Mouse (Mus musculus): ENCODE results near the gene Hist2h4. TPM values are rescaled to one million over a fixed set of nuclear protein-coding genes. Genes with fewer than 3 reads are reported as not detected.
"Not testable (repeated sequence)": the region's sequence is repeated elsewhere in the genome, so short reads cannot be mapped to it uniquely, and the experiment has no call there.

Hist2h4 gene
- polyA plus RNA-seq, 1 experiment from 2014 or later: 5.1 TPM

DNA sequence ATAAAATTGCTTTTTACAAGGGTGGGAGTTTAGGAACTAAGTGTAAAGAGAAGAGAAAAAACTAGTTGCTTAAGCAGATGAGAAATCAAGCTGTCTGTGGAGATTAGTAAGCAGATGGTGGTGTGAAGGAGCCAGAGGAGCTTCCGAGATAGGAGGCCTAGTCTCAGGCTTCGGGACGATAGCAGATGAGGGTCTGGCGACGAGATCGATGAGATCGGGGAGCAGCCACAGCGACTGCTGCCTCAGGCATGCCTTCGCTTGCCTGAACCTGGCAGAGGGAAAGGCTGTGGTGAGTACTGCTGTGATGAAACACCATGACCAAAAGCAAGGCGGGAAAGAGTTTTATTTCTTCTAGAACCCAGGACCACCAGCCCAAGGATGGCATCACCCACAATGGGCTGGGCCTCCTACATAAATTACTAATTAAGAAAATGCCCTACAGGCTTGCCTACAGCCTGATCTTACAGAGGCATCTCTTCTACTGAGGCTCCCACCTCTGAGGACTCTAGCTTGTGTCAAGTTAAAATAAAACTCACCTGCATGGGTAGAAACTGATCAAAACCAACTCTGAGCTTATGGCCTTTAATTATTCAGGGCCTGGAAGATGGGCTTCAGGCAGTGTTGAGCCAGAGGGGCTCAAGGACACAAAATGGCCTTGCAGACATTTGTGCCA lies 8.3 kb downstream of the Hist2h4 start:
- no peak overlapping the region for H3K4me3 ChIP-seq (replicated peaks)
- H3K36me3 ChIP-seq: no peaks in the 10 kb centered on the region
- H3K4me2 ChIP-seq: no peak overlapping the region
- no peak overlapping the region for H3K9ac ChIP-seq (replicated peaks)
- no peaks in the 10 kb centered on the region for H3K4me1 ChIP-seq
- ATAC-seq (ENCODE audit: low FRiP score): no peak
- H3K27ac ChIP-seq (replicated peaks): no peak overlapping the region
- WGBS: 46% methylated on average over 10 of the region's 10 CpGs
- no peaks in the 10 kb centered on the region for H3K27me3 ChIP-seq (replicated peaks)
- no peaks in the 10 kb centered on the region for H3K9me3 ChIP-seq (replicated peaks)

DNA sequence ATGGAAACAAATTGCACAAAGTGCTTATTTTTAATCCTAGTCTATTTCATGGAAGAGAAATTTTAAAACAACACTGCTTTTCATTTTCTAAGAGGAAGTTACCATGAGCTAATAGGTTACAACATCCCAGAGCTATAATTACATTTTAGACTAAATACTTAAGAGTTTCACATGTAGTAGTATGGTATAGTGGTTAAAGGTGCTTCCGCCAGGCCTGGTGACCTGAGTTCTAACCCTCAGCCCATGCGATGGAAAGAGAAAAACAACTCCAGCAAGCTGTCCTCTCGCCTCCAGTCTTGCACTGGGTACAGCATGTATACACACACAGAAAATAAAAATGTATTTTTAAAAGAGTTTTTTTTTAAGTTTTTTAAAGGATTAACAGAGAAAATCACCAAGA lies 11.3 kb downstream of the Hist2h4 start:
- H3K4me1 ChIP-seq: peaks cover 5% of the 10 kb centered on the region
- no peak overlapping the region for H3K4me3 ChIP-seq (replicated peaks)
- H3K36me3 ChIP-seq: no peaks in the 10 kb centered on the region
- H3K9ac ChIP-seq (replicated peaks): no peak overlapping the region
- no peaks in the 10 kb centered on the region for H3K9me3 ChIP-seq (replicated peaks)
- H3K4me2 ChIP-seq: no peak overlapping the region
- H3K27me3 ChIP-seq (replicated peaks): no peaks in the 10 kb centered on the region
- ATAC-seq (ENCODE audit: low FRiP score): no peak
- WGBS: 95% methylated on average over 3 of the region's 3 CpGs
- no peak overlapping the region for H3K27ac ChIP-seq (replicated peaks)

DNA sequence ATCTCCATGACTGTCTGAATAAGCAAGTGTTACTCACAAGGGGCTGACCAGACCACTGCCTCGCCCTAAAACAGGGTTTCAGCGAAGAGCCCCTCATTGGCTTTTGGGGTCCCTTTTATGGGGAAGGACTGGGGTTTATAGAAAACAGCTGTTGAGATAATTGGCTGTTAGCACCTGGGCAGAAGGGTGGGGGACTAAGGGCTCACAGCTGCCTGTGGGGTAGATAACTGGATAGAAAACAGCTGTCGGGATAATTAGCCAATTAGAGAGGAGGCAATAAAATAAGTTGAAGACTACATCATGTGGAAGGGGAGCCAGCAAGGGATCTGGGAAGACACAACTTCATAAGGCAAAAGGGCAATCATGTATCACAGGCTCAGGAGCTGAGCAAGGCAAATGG lies 12.2 kb downstream of the Hist2h4 start:
- peaks cover 5% of the 10 kb centered on the region for H3K4me1 ChIP-seq
- no peak overlapping the region for H3K9ac ChIP-seq (replicated peaks)
- WGBS: 58% methylated on average over 3 of the region's 3 CpGs
- H3K27ac ChIP-seq (replicated peaks): no peak overlapping the region
- no peaks in the 10 kb centered on the region for H3K36me3 ChIP-seq
- ATAC-seq (ENCODE audit: low FRiP score): no peak
- H3K4me3 ChIP-seq (replicated peaks): no peak overlapping the region
- no peaks in the 10 kb centered on the region for H3K9me3 ChIP-seq (replicated peaks)
- no peak overlapping the region for H3K4me2 ChIP-seq
- no peaks in the 10 kb centered on the region for H3K27me3 ChIP-seq (replicated peaks)

DNA sequence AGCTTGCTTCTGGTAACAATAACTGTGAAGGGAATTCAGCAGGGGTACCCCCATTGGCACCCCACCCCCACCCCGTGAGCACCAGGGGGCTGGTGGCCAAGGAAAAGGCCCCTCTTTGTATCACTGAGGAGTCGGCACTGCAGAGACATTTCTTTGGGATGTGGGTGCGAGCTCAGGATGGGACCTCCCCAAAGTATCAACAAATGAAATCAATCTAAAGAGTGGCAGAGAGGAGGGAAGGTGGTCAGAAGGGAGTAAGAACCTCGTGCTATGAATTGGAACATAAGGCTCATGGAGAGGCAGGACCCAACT lies 14.1 kb downstream of the Hist2h4 start:
- Histone ChIP-seq H3K4me1 (peaks cover 13% of the 10 kb centered on the region), H3K27me3 (replicated peaks) (no peaks in the 10 kb centered on the region), H3K36me3 (no peaks in the 10 kb centered on the region), H3K27ac (replicated peaks) (no peak overlapping the region), H3K4me3 (replicated peaks) (no peak overlapping the region), H3K4me2 (0 out of 2 replicates have a peak overlapping the region, but pooled peaks have one; percentile 50), H3K9ac (replicated peaks) (no peak overlapping the region), H3K9me3 (replicated peaks) (no peaks in the 10 kb centered on the region)
- no peak for ATAC-seq (ENCODE audit: low FRiP score)
- WGBS: 50% methylated on average over 4 of the region's 4 CpGs

DNA sequence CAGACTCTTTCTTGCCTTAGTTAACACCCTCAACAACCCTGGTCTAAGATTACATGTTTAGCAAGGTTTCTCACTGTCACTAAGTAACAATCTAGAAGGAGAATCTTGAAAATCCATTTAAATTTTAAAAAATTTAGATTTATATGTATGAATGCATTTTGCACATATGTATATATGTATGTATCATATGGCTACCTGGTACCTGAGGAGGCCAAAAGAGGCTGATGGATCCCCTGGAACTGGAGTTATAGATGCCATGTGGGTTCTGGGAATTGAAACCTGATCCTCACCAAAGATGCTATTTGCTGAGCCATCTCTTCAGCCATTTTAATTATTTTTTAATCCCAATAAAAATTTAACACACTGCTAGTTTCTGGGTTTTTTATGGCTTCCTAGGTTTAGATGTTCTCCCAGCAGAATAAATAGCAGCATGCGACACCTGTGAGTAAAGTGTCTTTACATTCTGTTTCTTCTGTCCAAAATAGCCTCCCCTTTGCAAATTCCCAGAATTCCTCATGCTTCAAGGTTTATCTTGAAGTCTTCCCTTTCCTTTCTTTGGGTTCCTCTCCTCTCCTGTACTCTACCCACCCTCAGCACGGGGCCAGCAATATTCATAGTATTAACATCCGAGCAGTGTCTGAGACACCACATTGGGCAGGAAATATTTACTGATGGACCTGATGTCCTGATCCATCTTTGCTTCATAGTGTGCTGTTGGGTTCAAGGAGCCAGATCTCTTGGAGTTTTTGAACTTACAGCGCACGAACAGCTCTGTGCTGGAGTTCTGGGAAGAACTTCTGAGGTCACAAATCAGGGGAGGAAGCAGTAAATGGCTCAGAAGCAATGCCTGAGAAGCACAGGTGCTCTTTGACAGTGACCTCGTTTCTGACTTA lies 14.7 kb downstream of the Hist2h4 start:
- Histone ChIP-seq H3K36me3 (no peaks in the 10 kb centered on the region), H3K4me2 (peak overlapping the region; percentile 50), H3K27me3 (replicated peaks) (no peaks in the 10 kb centered on the region), H3K9ac (replicated peaks) (no peak overlapping the region), H3K4me1 (peaks cover 18% of the 10 kb centered on the region), H3K27ac (replicated peaks) (no peak overlapping the region), H3K4me3 (replicated peaks) (no peak overlapping the region), H3K9me3 (replicated peaks) (no peaks in the 10 kb centered on the region)
- no peak for ATAC-seq (ENCODE audit: low FRiP score)
- 48% methylated on average over 6 of the region's 6 CpGs for WGBS

DNA sequence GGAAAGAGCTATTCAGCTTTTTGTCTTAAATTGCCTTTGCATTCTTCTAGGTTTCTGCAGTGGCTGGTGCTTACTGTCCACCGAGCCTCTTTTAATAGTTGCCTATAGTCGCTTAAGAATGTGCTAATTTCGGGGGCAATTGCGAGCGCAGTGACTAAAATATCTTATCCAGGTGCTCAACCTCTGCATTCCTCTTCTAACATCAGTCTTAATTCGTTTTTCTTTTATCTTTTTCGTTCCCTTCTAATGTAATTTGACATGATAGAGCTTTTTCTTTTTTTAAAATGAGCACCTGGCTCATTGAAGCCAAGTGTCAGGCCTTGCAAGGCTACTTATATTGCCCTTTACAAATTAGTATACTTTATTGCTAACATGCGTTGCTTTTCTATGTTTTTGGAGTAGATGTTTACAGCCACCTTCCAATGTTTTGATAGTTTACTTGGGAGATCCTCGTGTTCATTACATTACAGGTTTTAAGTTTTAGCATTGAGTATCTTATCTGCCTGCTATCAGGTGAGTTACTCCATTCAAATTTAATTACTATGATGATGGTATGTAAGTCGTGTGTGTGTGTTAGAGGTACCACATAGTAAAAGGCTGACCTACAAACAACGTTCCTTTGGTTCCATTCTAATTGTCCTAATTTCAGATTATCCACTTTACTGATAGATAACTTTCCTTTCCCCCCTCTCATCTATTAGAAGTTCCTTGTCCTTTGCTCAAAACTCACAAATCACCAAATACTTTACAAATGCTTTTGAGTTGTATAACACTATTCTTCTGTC lies 15.6 kb downstream of the Hist2h4 start:
- Histone ChIP-seq H3K4me1 (peaks cover 18% of the 10 kb centered on the region), H3K4me2 (peak overlapping the region; percentile 50), H3K9me3 (replicated peaks) (no peaks in the 10 kb centered on the region), H3K9ac (replicated peaks) (0 out of 2 replicates have a peak overlapping the region, but pooled peaks have one; percentile 2), H3K27me3 (replicated peaks) (no peaks in the 10 kb centered on the region), H3K36me3 (no peaks in the 10 kb centered on the region), H3K27ac (replicated peaks) (no peak overlapping the region), H3K4me3 (replicated peaks) (peak overlapping the region; percentile 23; the same call in 1 of the 2 replicates)
- ATAC-seq (ENCODE audit: low FRiP score): no peak
- 7% methylated on average over 11 of the region's 11 CpGs for WGBS

DNA sequence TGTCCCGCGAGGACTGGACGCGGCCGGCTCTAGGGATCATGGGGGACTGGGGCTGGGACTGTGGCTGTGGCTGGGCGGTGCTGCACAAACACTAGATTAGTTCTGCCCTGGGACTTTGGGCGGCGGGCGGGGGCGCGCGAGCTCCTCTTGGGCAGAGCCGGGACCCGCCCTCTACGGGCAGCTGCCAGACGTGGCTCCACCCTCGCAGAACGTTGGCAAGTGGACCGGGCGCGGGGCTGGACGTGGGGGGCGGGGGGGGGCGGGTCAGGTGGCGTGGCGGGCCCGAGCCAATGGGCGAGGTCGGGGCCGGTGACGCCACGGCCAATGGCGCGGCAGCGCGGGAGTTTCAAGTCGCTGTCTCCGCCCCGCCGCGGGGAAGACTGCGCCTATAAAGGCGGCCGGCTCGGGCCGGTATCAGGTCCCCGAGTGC lies 16.7 kb downstream of the Hist2h4 start, which contains the start of gene Hist2h3c1:
Hist2h3c1 (plus strand) TSS at position 259 of the 430 bp plus-strand sequence.
- not testable (repeated sequence) for H3K27me3 ChIP-seq (replicated peaks); H3K36me3 ChIP-seq; H3K9me3 ChIP-seq (replicated peaks)
- WGBS: no CpG with 5 or more reads among the region's 47 CpGs
- Histone ChIP-seq H3K4me3 (replicated peaks) (peak within 1 kb of the TSS; percentile 34), H3K9ac (replicated peaks) (0 out of 2 replicates have a peak within 1 kb of the TSS, but pooled peaks have one; percentile 2), H3K27ac (replicated peaks) (peak within 1 kb of the TSS; percentile 72; the same call in 1 of the 2 replicates), H3K4me2 (peak within 1 kb of the TSS; percentile 50), H3K4me1 (peaks cover 18% of the 10 kb centered on the region)
- ATAC-seq (ENCODE audit: low FRiP score): peak; percentile 89

DNA sequence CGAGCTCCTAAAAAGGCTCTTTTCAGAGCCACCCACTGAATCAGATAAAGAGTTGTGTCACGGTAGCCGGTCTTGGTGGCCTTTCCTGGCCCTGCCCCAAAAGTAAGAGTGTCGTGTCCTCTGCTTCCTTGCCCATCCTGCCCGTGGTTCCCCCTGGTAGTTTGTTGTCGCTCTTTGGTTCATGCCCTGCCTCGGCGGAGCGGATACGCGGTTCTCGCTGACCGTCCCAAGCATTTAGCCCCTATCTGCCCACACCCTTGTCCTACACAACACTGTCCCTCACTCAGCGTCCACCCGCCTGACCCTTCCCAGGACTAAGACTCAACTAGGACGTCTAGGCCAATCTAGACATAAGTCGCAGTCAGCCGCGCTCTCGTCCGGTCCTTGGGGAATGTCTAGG lies 17.1 kb downstream of the Hist2h4 start:
- peak overlapping the region; percentile 34 for H3K4me3 ChIP-seq (replicated peaks)
- H3K27me3 ChIP-seq (replicated peaks); H3K9ac ChIP-seq (replicated peaks); H3K36me3 ChIP-seq; H3K9me3 ChIP-seq (replicated peaks): not testable (repeated sequence)
- peak overlapping the region; percentile 44 for H3K4me2 ChIP-seq
- 0% methylated on average over 10 of the region's 21 CpGs for WGBS
- ATAC-seq (ENCODE audit: low FRiP score): peak; percentile 37
- peaks cover 19% of the 10 kb centered on the region for H3K4me1 ChIP-seq
- peak overlapping the region; percentile 72; the same call in 1 of the 2 replicates for H3K27ac ChIP-seq (replicated peaks)

DNA sequence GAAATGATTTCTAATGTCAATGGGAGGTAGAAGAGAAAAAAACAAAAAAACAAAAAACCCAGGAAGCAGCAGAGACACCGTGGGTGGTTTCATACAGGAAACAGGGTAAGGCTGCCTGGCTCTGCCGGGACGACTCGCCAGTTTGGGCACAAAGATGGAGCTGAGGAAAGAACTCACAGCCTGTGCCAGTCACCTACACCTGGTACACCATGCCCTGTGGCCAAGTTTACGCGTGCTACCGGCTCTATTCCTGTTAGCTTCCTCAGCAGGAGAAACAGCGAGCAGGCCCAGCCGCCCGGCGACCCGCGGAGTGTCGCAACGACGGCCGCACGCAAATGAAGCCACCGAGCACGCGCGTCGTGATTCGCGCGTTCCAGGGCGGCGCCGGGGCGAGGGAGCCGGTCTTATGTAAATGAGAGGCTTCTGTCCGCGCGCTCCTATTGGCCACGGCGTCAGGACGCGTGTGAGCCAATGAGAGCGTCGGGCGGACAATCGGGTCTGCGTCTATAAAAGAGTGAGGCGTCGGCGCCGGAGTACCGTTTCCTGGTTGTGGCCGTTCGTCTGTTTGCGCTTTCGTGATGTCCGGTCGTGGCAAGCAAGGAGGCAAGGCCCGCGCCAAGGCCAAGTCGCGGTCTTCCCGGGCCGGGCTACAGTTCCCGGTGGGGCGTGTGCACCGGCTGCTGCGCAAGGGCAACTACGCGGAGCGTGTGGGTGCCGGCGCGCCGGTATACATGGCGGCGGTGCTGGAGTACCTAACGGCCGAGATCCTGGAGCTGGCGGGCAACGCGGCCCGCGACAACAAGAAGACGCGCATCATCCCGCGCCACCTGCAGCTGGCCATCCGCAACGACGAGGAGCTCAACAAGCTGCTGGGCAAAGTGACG lies 17.9 kb downstream of the Hist2h4 start, which contains the start of gene Hist2h2aa1:
Hist2h2aa1 (plus strand) TSS at position 495 of the 884 bp plus-strand sequence.
- ATAC-seq (ENCODE audit: low FRiP score): peak; percentile 91
- Histone ChIP-seq H3K4me2 (peak within 1 kb of the TSS; percentile 56), H3K9ac (replicated peaks) (peak within 1 kb of the TSS; percentile 69), H3K4me1 (peaks cover 23% of the 10 kb centered on the region), H3K4me3 (replicated peaks) (peak within 1 kb of the TSS; percentile 48), H3K27ac (replicated peaks) (peak within 1 kb of the TSS; percentile 97)
- not testable (repeated sequence) for H3K9me3 ChIP-seq (replicated peaks); H3K36me3 ChIP-seq; H3K27me3 ChIP-seq (replicated peaks)
- under 1% methylated on average over 40 of the region's 88 CpGs for WGBS

DNA sequence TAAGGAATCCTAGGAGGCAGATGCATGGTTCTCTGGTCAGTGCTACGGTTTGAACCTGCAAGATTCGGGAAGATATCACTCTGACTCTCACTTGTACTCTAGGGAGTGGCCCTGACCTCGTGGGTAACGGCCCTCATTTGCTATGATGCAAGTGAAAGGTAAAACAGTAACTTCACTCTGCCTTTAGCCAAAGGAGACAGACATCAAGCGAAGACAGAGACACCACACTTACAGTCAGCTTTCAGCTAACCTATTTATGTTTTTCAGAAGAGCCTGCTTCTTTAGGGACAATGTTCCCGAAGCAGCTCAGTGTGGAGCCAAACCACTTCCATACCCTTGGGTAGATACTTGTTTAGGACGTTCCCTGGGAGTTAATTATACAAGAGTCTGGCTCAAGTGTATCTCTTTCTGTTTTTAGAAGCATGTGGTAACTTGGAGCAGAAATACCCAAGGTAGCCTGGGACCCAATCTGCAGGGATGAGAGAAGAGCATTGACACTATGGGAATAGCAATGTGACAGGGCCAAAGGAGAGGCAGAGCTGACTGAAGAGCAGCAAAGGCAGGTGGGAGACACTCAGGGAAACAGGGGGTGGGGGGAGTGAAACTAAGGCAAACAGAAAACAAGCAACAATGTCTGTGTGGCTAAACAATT lies 19.1 kb downstream of the Hist2h4 start:
- no peak for ATAC-seq (ENCODE audit: low FRiP score)
- Histone ChIP-seq H3K4me3 (replicated peaks) (no peak overlapping the region), H3K9ac (replicated peaks) (no peak overlapping the region), H3K9me3 (replicated peaks) (no peaks in the 10 kb centered on the region), H3K27me3 (replicated peaks) (no peaks in the 10 kb centered on the region), H3K27ac (replicated peaks) (peak overlapping the region; percentile 97), H3K36me3 (no peaks in the 10 kb centered on the region), H3K4me2 (peak overlapping the region; percentile 56), H3K4me1 (peaks cover 23% of the 10 kb centered on the region)
- 86% methylated on average over 7 of the region's 7 CpGs for WGBS

Data from neural tube, embryonic 15.5 days (tissue).